Mouse (Mus musculus): ENCODE data around the gene Prm2.
A peak's percentile ranks its signal among the peaks of the same experiment; 100 is the strongest.

Gene Prm2

GRCm38 (mm10) chr16:10796034-10796433, at the start of gene Prm2:
Gene Prm2, minus strand, starts transcription at chr16:10796134.
- no peak for DNase-seq

- DNase-seq: no peak
Observed at GRCm38 (mm10) chr16:10844319-10844670, 48.4 kb upstream of the Prm2 start.

- DNase-seq: no peak
Observed at GRCm38 (mm10) chr16:10843486-10844318, 47.8 kb upstream of the Prm2 start.

GRCm38 (mm10) chr16:10842282-10842855, 46.4 kb upstream of the Prm2 start:
- DNase-seq: peak in 1 of 2 experiments; percentile 21

GRCm38 (mm10) chr16:10840018-10840417, 44.1 kb upstream of the Prm2 start:
- DNase-seq: no peak

- DNase-seq: no peak
Observed at GRCm38 (mm10) chr16:10838487-10839245, 42.7 kb upstream of the Prm2 start.

GRCm38 (mm10) chr16:10837903-10838302, 42.0 kb upstream of the Prm2 start:
- no peak for DNase-seq

GRCm38 (mm10) chr16:10837250-10837649, 41.3 kb upstream of the Prm2 start:
- no peak for DNase-seq

GRCm38 (mm10) chr16:10836388-10836787, 40.5 kb upstream of the Prm2 start:
- no peak for DNase-seq

GRCm38 (mm10) chr16:10834911-10835587, 39.1 kb upstream of the Prm2 start, which contains the start of gene Rmi2:
Gene Rmi2, plus strand, starts transcription at chr16:10835059.
- peak; percentile 83 to 86 for DNase-seq

- no peak for DNase-seq
Observed at GRCm38 (mm10) chr16:10834542-10834910, 38.6 kb upstream of the Prm2 start.

- no peak for DNase-seq
Observed at GRCm38 (mm10) chr16:10828461-10828805, 32.5 kb upstream of the Prm2 start.

GRCm38 (mm10) chr16:10827766-10828460, 32.0 kb upstream of the Prm2 start:
- DNase-seq: no peak

- no peak for DNase-seq
Observed at GRCm38 (mm10) chr16:10827269-10827668, 31.3 kb upstream of the Prm2 start.

GRCm38 (mm10) chr16:10825840-10826239, 29.9 kb upstream of the Prm2 start:
- DNase-seq: no peak

- no peak for DNase-seq
Observed at GRCm38 (mm10) chr16:10824536-10824935, 28.6 kb upstream of the Prm2 start.

- DNase-seq: no peak
Observed at GRCm38 (mm10) chr16:10821387-10821786, 25.5 kb upstream of the Prm2 start.

GRCm38 (mm10) chr16:10819966-10820365, 24.0 kb upstream of the Prm2 start:
- DNase-seq: no peak

GRCm38 (mm10) chr16:10818579-10819135, 22.7 kb upstream of the Prm2 start:
- no peak for DNase-seq

- no peak for DNase-seq
Observed at GRCm38 (mm10) chr16:10814864-10815263, 18.9 kb upstream of the Prm2 start.

GRCm38 (mm10) chr16:10813726-10814125, 17.8 kb upstream of the Prm2 start:
- no peak for DNase-seq

GRCm38 (mm10) chr16:10812865-10813371, 17.0 kb upstream of the Prm2 start, which contains the start of gene Gm11172:
Gene Gm11172, plus strand, starts transcription at chr16:10812915.
- DNase-seq: no peak
